Mouse (Mus musculus) activated CD4-positive, CD25-positive, alpha-beta regulatory T cell, adult 9 weeks (primary cell): ENCODE measurements around the gene Srxn1. TPM values are rescaled to one million over a fixed set of nuclear protein-coding genes. Genes with fewer than 3 reads are reported as not detected.

ENCODE experiments used
- polyA plus RNA-seq: library from polyadenylated mRNA; unstranded; fragments of 100-300 nt; shearing (Covaris generic); gene quantifications from one replicate; pipeline ENCODE4 v1.2.1, GENCODE M21; 2017

Srxn1 gene
- polyA plus RNA-seq: 4.6 TPM

DNA sequence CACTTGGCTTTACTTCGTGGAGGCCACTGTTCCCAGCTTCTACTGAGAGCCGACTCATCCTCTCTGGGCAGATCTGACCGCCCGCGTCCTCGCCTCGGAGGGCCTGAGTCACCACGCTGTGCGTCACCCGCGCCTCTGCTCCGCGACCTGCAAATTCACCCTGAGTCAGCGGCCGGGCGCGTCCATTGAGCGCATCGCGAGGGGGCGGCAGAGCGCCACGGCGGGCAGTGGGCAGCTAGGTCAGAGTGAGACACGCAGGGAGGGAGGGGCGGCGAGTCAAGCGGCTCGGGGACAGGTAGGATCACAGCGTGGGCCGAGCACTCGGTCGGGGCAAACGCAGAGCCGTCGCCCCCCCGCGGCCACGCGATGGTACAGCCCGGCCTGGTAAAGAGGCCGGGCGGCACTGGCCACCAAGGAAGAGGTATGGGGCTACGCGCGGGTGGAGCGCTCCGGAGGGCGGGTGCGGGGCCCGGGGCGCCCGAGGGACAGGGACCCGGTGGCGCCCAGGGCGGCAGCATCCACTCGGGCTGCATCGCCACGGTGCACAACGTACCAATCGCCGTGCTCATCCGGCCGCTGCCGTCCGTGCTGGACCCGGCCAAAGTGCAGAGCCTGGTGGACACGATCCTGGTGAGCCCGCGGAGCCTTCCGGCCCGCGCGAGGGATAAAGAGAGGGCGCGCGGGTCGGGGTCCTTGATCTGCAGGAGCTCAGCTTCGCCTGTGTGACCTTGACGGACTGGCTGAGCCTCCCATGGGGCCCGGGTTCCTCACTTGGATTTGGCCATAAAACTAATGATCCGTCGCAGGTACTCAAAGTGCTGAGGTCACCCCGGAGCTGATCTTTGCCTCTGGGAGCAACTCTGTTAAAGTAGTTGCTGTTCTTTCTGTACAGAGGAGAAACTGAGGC, at the start of gene Srxn1:
Gene Srxn1 (plus strand): TSS at position 199 of the 907 bp plus-strand sequence.

DNA sequence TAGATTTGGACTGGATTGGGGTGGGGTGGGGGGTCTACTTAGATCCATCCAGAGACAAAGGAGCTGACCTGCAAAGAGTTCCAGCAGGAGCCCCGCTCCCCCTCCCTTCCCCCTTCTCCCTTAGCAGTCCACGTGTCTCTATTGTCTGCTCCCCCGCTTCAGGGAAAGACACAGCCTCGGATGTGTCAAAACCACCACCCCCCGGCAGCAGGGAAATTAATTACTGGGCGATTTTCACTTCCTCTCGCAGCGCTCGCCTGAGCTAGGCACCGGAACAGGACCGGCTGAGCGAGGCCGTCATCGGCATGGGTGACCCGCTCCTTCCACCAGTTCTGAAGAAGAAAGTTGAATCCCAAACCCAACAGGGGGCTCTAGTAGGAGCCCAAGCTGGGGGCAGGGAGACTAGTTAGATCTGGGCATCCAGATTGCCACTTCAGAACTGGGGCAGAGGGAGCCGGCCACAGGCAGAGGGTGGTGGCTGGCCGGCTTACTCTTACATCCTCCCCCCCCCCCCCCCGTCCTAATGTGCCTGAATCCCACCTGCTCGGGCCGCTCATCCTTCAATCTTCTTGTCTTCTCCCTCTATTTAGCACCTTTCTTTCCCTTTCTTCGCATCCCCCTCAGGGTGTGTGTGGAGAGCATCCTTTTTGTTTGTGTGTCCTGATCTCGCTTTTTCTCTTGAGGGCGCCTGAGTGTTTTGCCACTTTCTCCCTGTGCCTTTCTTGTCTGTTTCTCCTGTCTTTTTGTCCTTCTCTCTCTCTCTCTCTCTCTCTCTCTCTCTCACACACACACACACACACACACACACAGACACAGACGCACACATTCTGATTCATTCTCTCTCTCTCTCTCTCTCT, 24.4 kb upstream of the Srxn1 start, which contains the start of gene Scrt2:
Gene Scrt2 (plus strand): TSS at position 845 of the 857 bp plus-strand sequence.

DNA sequence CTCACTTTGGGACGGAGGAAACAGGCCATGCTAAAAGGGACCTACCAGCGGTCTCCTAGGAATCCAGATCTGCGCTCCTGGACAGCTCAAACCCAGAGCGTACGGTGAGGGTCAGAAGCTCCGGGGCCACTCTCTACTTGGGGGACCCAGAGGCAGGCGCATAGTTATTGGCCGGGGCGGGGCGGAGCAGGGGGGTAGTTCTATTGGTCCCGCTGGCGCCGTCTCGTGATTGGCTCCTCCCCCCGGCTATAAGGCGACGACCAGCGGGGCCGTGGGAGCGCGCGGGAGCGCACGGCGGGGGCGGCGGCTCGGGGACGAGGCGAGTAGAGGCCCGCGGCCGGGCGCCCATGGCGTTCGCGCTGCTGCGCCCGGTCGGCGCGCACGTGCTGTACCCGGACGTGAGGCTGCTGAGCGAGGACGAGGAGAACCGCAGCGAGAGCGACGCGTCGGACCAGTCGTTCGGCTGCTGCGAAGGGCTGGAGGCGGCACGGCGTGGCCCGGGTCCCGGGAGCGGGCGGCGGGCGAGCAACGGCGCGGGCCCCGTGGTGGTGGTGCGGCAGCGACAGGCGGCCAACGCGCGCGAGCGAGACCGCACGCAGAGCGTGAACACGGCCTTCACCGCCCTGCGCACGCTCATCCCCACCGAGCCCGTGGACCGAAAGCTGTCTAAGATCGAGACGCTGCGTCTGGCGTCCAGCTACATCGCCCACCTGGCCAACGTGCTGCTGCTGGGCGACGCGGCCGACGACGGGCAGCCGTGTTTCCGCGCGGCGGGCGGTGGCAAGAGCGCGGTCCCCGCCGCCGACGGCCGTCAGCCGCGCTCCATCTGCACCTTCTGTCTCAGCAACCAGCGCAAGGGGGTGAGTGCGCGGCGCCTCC, 38.2 kb downstream of the Srxn1 start, which contains the start of gene Tcf15:
Gene Tcf15 (plus strand): TSS at position 283 of the 879 bp plus-strand sequence.

Other genes starting within 250 kb of the Srxn1 start
- 0.20 TPM for gene Angpt4, start 194.3 kb upstream of the Srxn1 start, polyA plus RNA-seq
- 33.1 TPM for gene Fam110a, start 125.3 kb upstream of the Srxn1 start, polyA plus RNA-seq
- 11.8 TPM for gene Slc52a3, start 109.0 kb upstream of the Srxn1 start, polyA plus RNA-seq
- not detected for gene Scrt2, start 24.0 kb upstream of the Srxn1 start, polyA plus RNA-seq
- gene Tcf15, start 38.0 kb downstream of the Srxn1 start, polyA plus RNA-seq: not detected
- 63.4 TPM for gene Csnk2a1, start 121.3 kb downstream of the Srxn1 start, polyA plus RNA-seq
- 39.3 TPM for gene Tbc1d20, start 188.3 kb downstream of the Srxn1 start, polyA plus RNA-seq
- gene Rbck1, start 227.1 kb downstream of the Srxn1 start, polyA plus RNA-seq: 339 TPM
- 3.7 TPM for gene Trib3, start 238.5 kb downstream of the Srxn1 start, polyA plus RNA-seq